Mouse (Mus musculus) kidney, embryonic 14.5 days (tissue): Measurements from ENCODE around the gene Tfpi. TPM values are rescaled to one million over a fixed set of nuclear protein-coding genes. Genes with fewer than 3 reads are reported as not detected.

Source experiments
- ATAC-seq: fragments of 200-750 bp; cut with Nextera tagmentation; 2 replicates; pipeline ENCODE4 v1.8.0; 2017; ENCODE audit warnings: moderate number of reproducible peaks, mild to moderate bottlenecking, moderate TSS enrichment, moderate library complexity; ENCODE audit not compliant: low FRiP score, low TSS enrichment
- H3K27ac ChIP-seq: fragments of 300-500 bp; sonication (generic); 2 replicates; pipeline ENCODE4 v1.5.1; 2014; ENCODE audit warnings: low read depth, mild to moderate bottlenecking, low read length, moderate library complexity, mixed read lengths
- H3K27me3 ChIP-seq: fragments of 300-500 bp; sonication (generic); 2 replicates; pipeline ENCODE4 v1.6.1; 2014; ENCODE audit warnings: mild to moderate bottlenecking, low read length; ENCODE audit not compliant: control insufficient read depth, insufficient read depth
- H3K36me3 ChIP-seq: fragments of 300-500 bp; sonication (generic); 2 replicates; pipeline ENCODE4 v1.6.1; 2014; ENCODE audit warnings: low read length, mixed read lengths; ENCODE audit not compliant: control insufficient read depth, insufficient read depth
- H3K4me1 ChIP-seq: fragments of 300-500 bp; sonication (generic); 2 replicates; pipeline ENCODE4 v1.6.1; 2014; ENCODE audit warnings: low read length, mixed read lengths; ENCODE audit not compliant: control insufficient read depth, insufficient read depth
- H3K4me2 ChIP-seq: fragments of 300-500 bp; sonication (generic); replicated peaks from 2 replicates; pipeline ENCODE4 v1.6.1; 2014; ENCODE audit warnings: low read depth, mild to moderate bottlenecking, low read length
- H3K4me3 ChIP-seq: fragments of 300-500 bp; sonication (generic); 2 replicates; pipeline ENCODE4 v1.5.1; 2014; ENCODE audit warnings: mild to moderate bottlenecking, low read length
- H3K9ac ChIP-seq: fragments of 300-500 bp; sonication (generic); 2 replicates; pipeline ENCODE4 v1.6.1; 2014; ENCODE audit warnings: low read depth, mild to moderate bottlenecking, low read length, moderate library complexity
- H3K9me3 ChIP-seq: fragments of 300-500 bp; sonication (generic); 2 replicates; pipeline ENCODE4 v1.6.1; 2016; ENCODE audit warnings: low read length; ENCODE audit not compliant: control insufficient read depth
- WGBS: fragments of 180-500 bp; shearing (Covaris S2); extraction: QIAGEN DNeasy Blood & Tissue Kit; methylation state at CpG from one replicate; pipeline ENCODE4 v1.1.7; 2014; 5-methylcytosine and 5-hydroxymethylcytosine counted together
- polyA plus RNA-seq: library from polyadenylated mRNA; unstranded; fragments of >200 nt; fragmentation: Nextera tagmentation; extraction: Ambion mirVana; gene quantifications from 2 replicates; pipeline ENCODE4 v1.2.1, GENCODE M21; 2014

The Tfpi gene
- polyA plus RNA-seq = 31.5 and 38.1 TPM in 2 replicates

GRCm38 (mm10) chr2:84476577-84476976, at the start of gene Tfpi:
Gene Tfpi, minus strand, starts transcription at chr2:84476775.
- H3K27me3 ChIP-seq = no peaks in the 10 kb centered on the region
- H3K4me2 ChIP-seq = peak within 1 kb of the TSS; percentile 42
- H3K36me3 ChIP-seq = no peaks in the 10 kb centered on the region; the same call in 1 of the 2 replicates
- H3K9me3 ChIP-seq = no peaks in the 10 kb centered on the region
- ATAC-seq = peak; percentile 54; the same call in 1 of the 2 replicates
- no peaks in the 10 kb centered on the region for H3K4me1 ChIP-seq
- WGBS = 43% methylated on average over 4 of the region's 4 CpGs
- peak within 1 kb of the TSS; percentile 59; the same call in 1 of the 2 replicates for H3K27ac ChIP-seq
- peak within 1 kb of the TSS; percentile 18; the same call in 1 of the 2 replicates for H3K9ac ChIP-seq
- H3K4me3 ChIP-seq = peak within 1 kb of the TSS; percentile 36

- no peak overlapping the region for H3K27ac ChIP-seq
- WGBS = 80% methylated on average over 7 of the region's 7 CpGs
- no peaks in the 10 kb centered on the region for H3K9me3 ChIP-seq
- no peak overlapping the region for H3K9ac ChIP-seq
- no peak for ATAC-seq
- no peak overlapping the region for H3K4me3 ChIP-seq
- no peaks in the 10 kb centered on the region for H3K36me3 ChIP-seq
- H3K4me2 ChIP-seq = no peak overlapping the region
- H3K4me1 ChIP-seq = no peaks in the 10 kb centered on the region
- no peaks in the 10 kb centered on the region for H3K27me3 ChIP-seq
Measured at GRCm38 (mm10) chr2:84526221-84526620, 49.6 kb upstream of the Tfpi start.

GRCm38 (mm10) chr2:84525806-84526205, 49.2 kb upstream of the Tfpi start:
- H3K27me3 ChIP-seq = no peaks in the 10 kb centered on the region
- ATAC-seq = no peak

GRCm38 (mm10) chr2:84525047-84525446, 48.5 kb upstream of the Tfpi start:
- Histone ChIP-seq H3K9ac (no peak overlapping the region), H3K27me3 (no peaks in the 10 kb centered on the region), H3K4me3 (no peak overlapping the region), H3K27ac (no peak overlapping the region), H3K4me1 (no peaks in the 10 kb centered on the region), H3K36me3 (no peaks in the 10 kb centered on the region), H3K9me3 (no peaks in the 10 kb centered on the region), H3K4me2 (no peak overlapping the region)
- no peak for ATAC-seq
- 91% methylated on average over 5 of the region's 5 CpGs for WGBS

More at GRCm38 (mm10) chr2:84525806-84526205, 49.2 kb upstream of the Tfpi start:
- no peaks in the 10 kb centered on the region for H3K4me1 ChIP-seq
- H3K27ac ChIP-seq = no peak overlapping the region
- no peaks in the 10 kb centered on the region for H3K9me3 ChIP-seq
- H3K4me3 ChIP-seq = no peak overlapping the region
- WGBS = 71% methylated on average over 6 of the region's 6 CpGs
- no peak overlapping the region for H3K4me2 ChIP-seq
- no peaks in the 10 kb centered on the region for H3K36me3 ChIP-seq
- H3K9ac ChIP-seq = no peak overlapping the region

- H3K9ac ChIP-seq = no peak overlapping the region
- no peak for ATAC-seq
- no peaks in the 10 kb centered on the region for H3K27me3 ChIP-seq
- no peaks in the 10 kb centered on the region for H3K4me1 ChIP-seq
- H3K36me3 ChIP-seq = no peaks in the 10 kb centered on the region
- 75% methylated on average over 6 of the region's 6 CpGs for WGBS
- H3K4me3 ChIP-seq = no peak overlapping the region
- H3K27ac ChIP-seq = no peak overlapping the region
- H3K4me2 ChIP-seq = no peak overlapping the region
- no peaks in the 10 kb centered on the region for H3K9me3 ChIP-seq
Measured at GRCm38 (mm10) chr2:84523994-84524393, 47.4 kb upstream of the Tfpi start.

- H3K9me3 ChIP-seq = no peaks in the 10 kb centered on the region
- no peak overlapping the region for H3K4me3 ChIP-seq
- no peak overlapping the region for H3K9ac ChIP-seq
- H3K4me1 ChIP-seq = no peaks in the 10 kb centered on the region
- H3K27ac ChIP-seq = no peak overlapping the region
- no peak for ATAC-seq
- WGBS = 53% methylated on average over 6 of the region's 6 CpGs
- no peaks in the 10 kb centered on the region for H3K36me3 ChIP-seq
- H3K27me3 ChIP-seq = no peaks in the 10 kb centered on the region
- no peak overlapping the region for H3K4me2 ChIP-seq
Measured at GRCm38 (mm10) chr2:84523103-84523865, 46.7 kb upstream of the Tfpi start.

- Histone ChIP-seq H3K4me3 (no peak overlapping the region), H3K27me3 (no peaks in the 10 kb centered on the region), H3K4me1 (no peaks in the 10 kb centered on the region), H3K9me3 (no peaks in the 10 kb centered on the region), H3K9ac (no peak overlapping the region), H3K4me2 (no peak overlapping the region), H3K27ac (peak overlapping the region; percentile 42), H3K36me3 (no peaks in the 10 kb centered on the region)
- 71% methylated on average over 12 of the region's 12 CpGs for WGBS
- ATAC-seq = no peak
Measured at GRCm38 (mm10) chr2:84519514-84520067, 43.0 kb upstream of the Tfpi start.

- no peaks in the 10 kb centered on the region for H3K36me3 ChIP-seq
- H3K4me3 ChIP-seq = no peak overlapping the region
- ATAC-seq = no peak
- H3K27ac ChIP-seq = no peak overlapping the region
- no peak overlapping the region for H3K9ac ChIP-seq
- 72% methylated on average over 5 of the region's 5 CpGs for WGBS
- no peaks in the 10 kb centered on the region for H3K27me3 ChIP-seq
- H3K4me2 ChIP-seq = no peak overlapping the region
- H3K4me1 ChIP-seq = no peaks in the 10 kb centered on the region
- H3K9me3 ChIP-seq = no peaks in the 10 kb centered on the region
Measured at GRCm38 (mm10) chr2:84518767-84519166, 42.2 kb upstream of the Tfpi start.

- H3K27ac ChIP-seq = no peak overlapping the region
- no peak for ATAC-seq
- 88% methylated on average over 3 of the region's 3 CpGs for WGBS
Measured at GRCm38 (mm10) chr2:84513281-84513680, 36.7 kb upstream of the Tfpi start.

More at GRCm38 (mm10) chr2:84513281-84513680, 36.7 kb upstream of the Tfpi start:
- H3K4me2 ChIP-seq = no peak overlapping the region
- no peaks in the 10 kb centered on the region for H3K4me1 ChIP-seq
- no peak overlapping the region for H3K9ac ChIP-seq
- no peak overlapping the region for H3K4me3 ChIP-seq
- no peaks in the 10 kb centered on the region for H3K36me3 ChIP-seq
- H3K27me3 ChIP-seq = no peaks in the 10 kb centered on the region
- no peaks in the 10 kb centered on the region for H3K9me3 ChIP-seq
